Mouse (Mus musculus): ENCODE data around the gene Sh3bp2.

GRCm38 (mm10) chr5:34500886-34501285 lies 24.8 kb upstream of the Sh3bp2 start:
- TF ChIP-seq CTCF (IDR thresholded peaks at IDR 0.05; ENCODE audit: low read depth, low read length) (no peak), POLR2A (IDR thresholded peaks at IDR 0.05; ENCODE audit: borderline replicate concordance, low read depth, low read length) (no peak)
